Mouse (Mus musculus): ENCODE measurements around the gene Cdiptos. TPM values are rescaled to one million over a fixed set of nuclear protein-coding genes. Genes with fewer than 3 reads are reported as not detected.

The Cdiptos gene
- polyA plus RNA-seq, 1 experiment from 2014 or later, result 2.1 TPM

GRCm38 (mm10) chr7:127008239-127009019 is 32.5 kb upstream of the Cdiptos start:
- Histone ChIP-seq H3K27me3 (ENCODE audit: control insufficient read depth, insufficient read depth, low read length) (no peaks in the 10 kb centered on the region), H3K27ac (ENCODE audit: low read length) (peak overlapping the region; percentile 86), H3K4me2 (ENCODE audit: low read depth, low read length) (peak overlapping the region; percentile 19), H3K4me3 (replicated peaks; ENCODE audit: low read length) (no peak overlapping the region), H3K4me1 (ENCODE audit: control insufficient read depth, insufficient read depth, low read length) (peaks cover 20% of the 10 kb centered on the region), H3K36me3 (ENCODE audit: control insufficient read depth, insufficient read depth, low read length) (no peaks in the 10 kb centered on the region), H3K9me3 (replicated peaks; ENCODE audit: control insufficient read depth, low read length) (no peaks in the 10 kb centered on the region), H3K9ac (ENCODE audit: low read length) (peak overlapping the region; percentile 37)
- 28% methylated on average over 9 of the region's 9 CpGs for WGBS
- ATAC-seq (ENCODE audit: insufficient read depth, low FRiP score), result peak; percentile 96

- H3K27me3 ChIP-seq (ENCODE audit: control insufficient read depth, insufficient read depth, low read length), result no peaks in the 10 kb centered on the region
- H3K36me3 ChIP-seq (ENCODE audit: control insufficient read depth, insufficient read depth, low read length), result no peaks in the 10 kb centered on the region
- peaks cover 19% of the 10 kb centered on the region for H3K4me1 ChIP-seq (ENCODE audit: control insufficient read depth, insufficient read depth, low read length)
- H3K4me2 ChIP-seq (ENCODE audit: low read depth, low read length), result no peak overlapping the region
- ATAC-seq (ENCODE audit: insufficient read depth, low FRiP score), result no peak
- no peaks in the 10 kb centered on the region for H3K9me3 ChIP-seq (replicated peaks; ENCODE audit: control insufficient read depth, low read length)
- H3K9ac ChIP-seq (ENCODE audit: low read length), result 0 out of 2 replicates have a peak overlapping the region, but pooled peaks have one; percentile 4
- peak overlapping the region; percentile 86; the same call in 1 of the 2 replicates for H3K27ac ChIP-seq (ENCODE audit: low read length)
- WGBS, result 83% methylated on average over 6 of the region's 6 CpGs
- H3K4me3 ChIP-seq (replicated peaks; ENCODE audit: low read length), result no peak overlapping the region
Observed at GRCm38 (mm10) chr7:127007313-127008024, 31.6 kb upstream of the Cdiptos start.

GRCm38 (mm10) chr7:127004122-127004875 is 28.4 kb upstream of the Cdiptos start:
- peaks cover 17% of the 10 kb centered on the region for H3K4me1 ChIP-seq (ENCODE audit: control insufficient read depth, insufficient read depth, low read length)
- 73% methylated on average over 4 of the region's 4 CpGs for WGBS
- ATAC-seq (ENCODE audit: insufficient read depth, low FRiP score), result no peak

GRCm38 (mm10) chr7:127003620-127004019 is 27.7 kb upstream of the Cdiptos start:
- no peak overlapping the region for H3K4me2 ChIP-seq (ENCODE audit: low read depth, low read length)
- WGBS, result 75% methylated on average over 5 of the region's 5 CpGs

More at GRCm38 (mm10) chr7:127004122-127004875, 28.4 kb upstream of the Cdiptos start:
- Histone ChIP-seq H3K36me3 (ENCODE audit: control insufficient read depth, insufficient read depth, low read length) (no peaks in the 10 kb centered on the region), H3K27me3 (ENCODE audit: control insufficient read depth, insufficient read depth, low read length) (no peaks in the 10 kb centered on the region), H3K4me3 (replicated peaks; ENCODE audit: low read length) (no peak overlapping the region), H3K9me3 (replicated peaks; ENCODE audit: control insufficient read depth, low read length) (no peaks in the 10 kb centered on the region), H3K4me2 (ENCODE audit: low read depth, low read length) (no peak overlapping the region), H3K9ac (ENCODE audit: low read length) (no peak overlapping the region), H3K27ac (ENCODE audit: low read length) (no peak overlapping the region)

GRCm38 (mm10) chr7:126999568-126999967 is 23.7 kb upstream of the Cdiptos start:
- no peak overlapping the region for H3K9ac ChIP-seq (ENCODE audit: low read length)
- no peaks in the 10 kb centered on the region; the same call in 1 of the 2 replicates for H3K9me3 ChIP-seq (replicated peaks; ENCODE audit: control insufficient read depth, low read length)
- H3K4me3 ChIP-seq (replicated peaks; ENCODE audit: low read length), result no peak overlapping the region
- WGBS, result 72% methylated on average over 10 of the region's 10 CpGs
- 0 out of 2 replicates have a peak, but pooled peaks cover 4% of the 10 kb centered on the region for H3K36me3 ChIP-seq (ENCODE audit: control insufficient read depth, insufficient read depth, low read length)
- H3K4me1 ChIP-seq (ENCODE audit: control insufficient read depth, insufficient read depth, low read length), result no peaks in the 10 kb centered on the region
- H3K27me3 ChIP-seq (ENCODE audit: control insufficient read depth, insufficient read depth, low read length), result no peaks in the 10 kb centered on the region
- ATAC-seq (ENCODE audit: insufficient read depth, low FRiP score), result no peak
- H3K4me2 ChIP-seq (ENCODE audit: low read depth, low read length), result no peak overlapping the region
- H3K27ac ChIP-seq (ENCODE audit: low read length), result no peak overlapping the region

More at GRCm38 (mm10) chr7:127003620-127004019, 27.7 kb upstream of the Cdiptos start:
- no peak overlapping the region for H3K27ac ChIP-seq (ENCODE audit: low read length)
- peak; percentile 8; the same call in 1 of the 2 replicates for ATAC-seq (ENCODE audit: insufficient read depth, low FRiP score)
- H3K9me3 ChIP-seq (replicated peaks; ENCODE audit: control insufficient read depth, low read length), result no peaks in the 10 kb centered on the region
- no peaks in the 10 kb centered on the region for H3K27me3 ChIP-seq (ENCODE audit: control insufficient read depth, insufficient read depth, low read length)
- no peaks in the 10 kb centered on the region for H3K36me3 ChIP-seq (ENCODE audit: control insufficient read depth, insufficient read depth, low read length)
- no peak overlapping the region for H3K4me3 ChIP-seq (replicated peaks; ENCODE audit: low read length)
- H3K4me1 ChIP-seq (ENCODE audit: control insufficient read depth, insufficient read depth, low read length), result peaks cover 11% of the 10 kb centered on the region
- no peak overlapping the region for H3K9ac ChIP-seq (ENCODE audit: low read length)

- H3K4me1 ChIP-seq (ENCODE audit: control insufficient read depth, insufficient read depth, low read length), result no peaks in the 10 kb centered on the region
- no peak overlapping the region for H3K4me2 ChIP-seq (ENCODE audit: low read depth, low read length)
- no peak for ATAC-seq (ENCODE audit: insufficient read depth, low FRiP score)
- 0 out of 2 replicates have a peak, but pooled peaks cover 4% of the 10 kb centered on the region for H3K36me3 ChIP-seq (ENCODE audit: control insufficient read depth, insufficient read depth, low read length)
- no peaks in the 10 kb centered on the region for H3K27me3 ChIP-seq (ENCODE audit: control insufficient read depth, insufficient read depth, low read length)
- no peak overlapping the region for H3K4me3 ChIP-seq (replicated peaks; ENCODE audit: low read length)
- no peaks in the 10 kb centered on the region; the same call in 1 of the 2 replicates for H3K9me3 ChIP-seq (replicated peaks; ENCODE audit: control insufficient read depth, low read length)
- H3K9ac ChIP-seq (ENCODE audit: low read length), result no peak overlapping the region
- 82% methylated on average over 4 of the region's 4 CpGs for WGBS
- H3K27ac ChIP-seq (ENCODE audit: low read length), result no peak overlapping the region
Observed at GRCm38 (mm10) chr7:126996449-126996848, 20.6 kb upstream of the Cdiptos start.

- Histone ChIP-seq H3K9me3 (replicated peaks; ENCODE audit: control insufficient read depth, low read length) (no peaks in the 10 kb centered on the region), H3K4me3 (replicated peaks; ENCODE audit: low read length) (no peak overlapping the region), H3K4me2 (ENCODE audit: low read depth, low read length) (no peak overlapping the region), H3K27ac (ENCODE audit: low read length) (no peak overlapping the region), H3K27me3 (ENCODE audit: control insufficient read depth, insufficient read depth, low read length) (no peaks in the 10 kb centered on the region), H3K36me3 (ENCODE audit: control insufficient read depth, insufficient read depth, low read length) (no peaks in the 10 kb centered on the region), H3K4me1 (ENCODE audit: control insufficient read depth, insufficient read depth, low read length) (no peaks in the 10 kb centered on the region), H3K9ac (ENCODE audit: low read length) (no peak overlapping the region)
- 73% methylated on average over 8 of the region's 8 CpGs for WGBS
- no peak for ATAC-seq (ENCODE audit: insufficient read depth, low FRiP score)
Observed at GRCm38 (mm10) chr7:126988816-126989215, 12.9 kb upstream of the Cdiptos start.

GRCm38 (mm10) chr7:126986319-126986718 is 10.4 kb upstream of the Cdiptos start:
- Histone ChIP-seq H3K9me3 (replicated peaks; ENCODE audit: control insufficient read depth, low read length) (no peaks in the 10 kb centered on the region), H3K4me3 (replicated peaks; ENCODE audit: low read length) (no peak overlapping the region), H3K4me1 (ENCODE audit: control insufficient read depth, insufficient read depth, low read length) (no peaks in the 10 kb centered on the region), H3K27me3 (ENCODE audit: control insufficient read depth, insufficient read depth, low read length) (no peaks in the 10 kb centered on the region), H3K4me2 (ENCODE audit: low read depth, low read length) (no peak overlapping the region), H3K27ac (ENCODE audit: low read length) (no peak overlapping the region), H3K36me3 (ENCODE audit: control insufficient read depth, insufficient read depth, low read length) (no peaks in the 10 kb centered on the region), H3K9ac (ENCODE audit: low read length) (no peak overlapping the region)
- ATAC-seq (ENCODE audit: insufficient read depth, low FRiP score), result peak; percentile 74; the same call in 1 of the 2 replicates
- WGBS, result 35% methylated on average over 9 of the region's 9 CpGs

Measured in stomach, embryonic 16.5 days (tissue).